Mouse (Mus musculus): ENCODE data around the gene Ssr3.
"Not testable (repeated sequence)": the region's sequence is repeated elsewhere in the genome, so short reads cannot be mapped to it uniquely, and the experiment has no call there.

Ssr3 gene

DNA sequence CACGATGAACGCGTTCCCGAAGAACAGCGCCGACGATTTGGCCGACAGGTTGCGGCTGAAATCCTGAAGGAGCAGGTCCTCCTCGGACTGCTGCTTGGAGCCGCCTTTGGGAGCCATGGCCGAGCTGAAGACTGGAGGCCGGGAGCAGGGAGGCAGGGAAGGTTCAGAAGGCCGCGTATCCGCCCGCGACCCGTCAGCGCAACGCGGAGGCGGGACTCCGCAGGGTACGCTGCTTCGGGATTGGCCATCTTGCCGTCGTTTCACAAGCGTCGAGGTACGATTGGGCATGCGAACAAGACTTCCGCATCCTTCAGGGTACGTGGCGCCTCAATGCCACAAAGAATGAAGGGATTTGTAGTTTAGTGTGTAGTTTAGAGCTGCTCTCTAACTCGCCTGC, at the start of gene Ssr3:
TSS of gene Ssr3 (minus strand) at position 203 of the 397 bp plus-strand sequence.
- peak; percentile 88 to 96 for DNase-seq (ENCODE audit: low spot score in 2 of 2)

DNA sequence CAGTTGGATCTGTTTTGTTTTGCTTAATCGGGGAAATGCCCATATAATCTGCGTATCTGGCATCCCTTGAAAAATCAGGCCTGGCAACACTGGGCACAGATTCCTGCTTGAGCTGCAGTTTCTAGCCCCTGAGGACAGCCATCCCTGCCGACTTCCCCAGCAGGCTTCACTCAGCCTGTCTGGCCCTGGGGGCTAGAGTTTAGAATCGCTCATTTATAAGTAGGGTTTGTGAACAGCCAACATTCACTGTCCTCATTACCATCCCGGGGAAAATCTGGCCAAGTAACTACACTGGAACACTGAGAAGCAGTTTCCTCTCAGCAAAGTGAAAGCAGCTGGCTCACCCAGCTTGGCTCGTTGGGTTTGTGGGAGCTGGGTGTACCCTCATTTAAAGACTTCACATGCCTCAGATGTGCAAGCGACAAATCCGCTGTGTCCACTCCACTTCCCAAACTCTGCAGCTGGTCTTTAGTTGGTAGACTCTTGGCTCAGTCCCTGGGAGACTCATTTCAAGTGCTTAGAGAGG, 49.2 kb upstream of the Ssr3 start:
- no peak for DNase-seq (ENCODE audit: low spot score in 2 of 2)

DNA sequence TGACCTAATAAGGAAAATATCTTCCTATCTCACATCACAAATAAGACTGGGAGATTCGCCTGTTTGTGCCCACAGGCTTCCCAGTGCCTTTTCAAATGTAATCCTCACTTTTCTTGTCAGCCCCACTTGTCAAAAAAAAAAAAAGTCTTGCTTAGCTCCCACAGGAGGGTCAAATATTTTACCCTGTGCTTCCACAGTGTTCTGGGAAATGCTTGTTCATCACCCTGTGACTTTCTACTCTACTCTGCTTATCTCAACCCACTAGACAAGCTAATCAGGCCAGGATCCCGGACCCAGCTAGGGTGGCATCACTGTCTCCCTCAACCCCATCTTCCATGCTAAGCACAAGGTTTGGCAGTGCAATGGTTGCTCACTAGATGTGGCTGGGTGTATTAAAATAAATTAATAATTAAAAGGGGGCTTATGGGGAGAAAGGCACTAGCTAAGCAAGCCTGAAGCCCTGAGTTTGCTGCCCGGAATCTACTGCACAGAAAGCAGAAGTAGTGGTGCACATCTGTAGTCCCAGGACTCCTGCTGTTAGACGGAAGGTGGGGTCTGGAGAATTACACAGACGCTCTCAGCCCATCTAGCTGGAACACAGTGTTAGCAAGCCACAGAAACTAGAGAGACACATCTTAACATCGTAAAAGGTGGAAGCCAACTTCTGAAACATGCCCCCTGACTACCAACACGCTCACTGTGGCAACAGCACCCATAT, 46.2 kb upstream of the Ssr3 start:
- DNase-seq (ENCODE audit: low spot score in 2 of 2), result no peak

DNA sequence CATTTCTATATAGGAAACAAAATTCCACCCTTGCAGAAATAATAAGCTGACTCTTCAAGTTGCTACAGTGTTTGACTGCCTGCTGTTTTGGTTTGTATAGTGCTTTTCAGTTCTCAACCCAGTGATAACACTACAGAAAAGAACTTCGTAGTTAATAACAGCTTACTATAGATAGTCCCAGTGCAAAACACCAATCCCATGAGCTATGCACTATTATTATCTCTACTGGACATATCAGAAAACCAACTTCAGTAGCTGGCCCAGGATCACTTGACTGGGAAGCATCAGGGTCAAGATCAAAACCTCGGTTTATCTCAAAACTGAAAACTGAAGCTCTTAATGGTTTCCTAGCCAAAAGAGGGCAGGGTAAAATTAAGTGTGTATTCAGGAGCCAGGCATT, 43.4 kb upstream of the Ssr3 start:
- DNase-seq (ENCODE audit: low spot score in 2 of 2), result no peak

DNA sequence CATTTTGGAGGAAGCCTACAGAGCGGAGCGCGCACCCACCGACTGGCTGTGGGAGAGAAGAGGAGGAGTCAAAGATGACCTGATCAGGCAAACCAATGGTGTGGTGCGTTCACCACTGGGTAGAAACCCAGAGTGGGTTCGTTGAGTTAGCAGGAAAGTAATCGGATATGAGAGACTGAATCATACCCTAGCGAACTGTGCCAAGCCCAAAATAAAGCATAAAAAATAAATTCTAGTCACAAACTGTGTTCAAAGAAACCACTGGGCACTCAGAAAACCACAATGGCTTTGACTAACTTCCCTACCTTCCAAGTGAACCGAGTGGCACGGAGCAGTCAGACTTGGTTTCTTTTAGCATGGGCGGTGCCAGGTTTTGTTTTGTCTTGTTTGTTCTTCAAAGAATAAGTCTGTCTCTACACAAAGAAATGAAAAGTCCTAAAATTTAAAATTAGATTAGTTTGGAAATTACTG, 42.7 kb upstream of the Ssr3 start:
- DNase-seq (ENCODE audit: low spot score in 2 of 2), result no peak

DNA sequence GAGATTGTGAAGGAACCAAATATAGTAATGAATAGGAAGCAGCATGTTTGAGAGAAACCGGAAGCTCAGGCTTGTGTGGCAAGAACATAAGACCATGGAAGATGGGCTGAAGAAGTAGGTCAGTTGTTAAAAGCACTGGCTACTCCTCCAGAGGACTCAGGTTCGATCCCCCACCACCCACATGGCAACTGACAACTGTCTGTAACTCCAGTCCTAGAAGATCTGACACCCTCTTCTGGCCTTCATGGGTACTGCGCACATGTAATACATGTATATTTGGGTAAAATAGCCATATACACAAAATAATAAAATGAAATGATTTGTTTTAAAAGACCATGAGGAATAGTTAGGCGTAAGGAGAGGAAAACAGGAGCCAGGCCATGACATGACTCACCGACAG, 39.8 kb upstream of the Ssr3 start:
- DNase-seq (ENCODE audit: low spot score in 2 of 2), result no peak

DNA sequence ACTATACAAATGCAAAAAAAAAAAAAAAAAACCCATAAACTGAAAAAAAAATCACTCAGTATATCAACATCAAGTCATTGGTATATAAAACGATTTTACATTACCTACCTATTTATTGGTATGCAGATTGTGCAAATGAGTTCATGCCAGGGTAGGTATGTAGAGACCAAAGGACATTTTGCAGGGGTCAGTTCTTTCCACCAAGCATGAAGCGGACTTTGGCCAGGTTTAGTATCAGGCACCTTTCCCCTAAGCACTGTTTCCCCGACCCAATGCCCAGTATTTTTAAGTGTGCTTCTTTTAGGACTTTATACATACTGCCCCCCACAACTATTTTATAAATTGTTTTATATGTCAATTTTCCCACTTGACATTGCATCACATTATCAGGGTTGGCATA, 27.3 kb upstream of the Ssr3 start:
- DNase-seq (ENCODE audit: low spot score in 2 of 2), result no peak

DNA sequence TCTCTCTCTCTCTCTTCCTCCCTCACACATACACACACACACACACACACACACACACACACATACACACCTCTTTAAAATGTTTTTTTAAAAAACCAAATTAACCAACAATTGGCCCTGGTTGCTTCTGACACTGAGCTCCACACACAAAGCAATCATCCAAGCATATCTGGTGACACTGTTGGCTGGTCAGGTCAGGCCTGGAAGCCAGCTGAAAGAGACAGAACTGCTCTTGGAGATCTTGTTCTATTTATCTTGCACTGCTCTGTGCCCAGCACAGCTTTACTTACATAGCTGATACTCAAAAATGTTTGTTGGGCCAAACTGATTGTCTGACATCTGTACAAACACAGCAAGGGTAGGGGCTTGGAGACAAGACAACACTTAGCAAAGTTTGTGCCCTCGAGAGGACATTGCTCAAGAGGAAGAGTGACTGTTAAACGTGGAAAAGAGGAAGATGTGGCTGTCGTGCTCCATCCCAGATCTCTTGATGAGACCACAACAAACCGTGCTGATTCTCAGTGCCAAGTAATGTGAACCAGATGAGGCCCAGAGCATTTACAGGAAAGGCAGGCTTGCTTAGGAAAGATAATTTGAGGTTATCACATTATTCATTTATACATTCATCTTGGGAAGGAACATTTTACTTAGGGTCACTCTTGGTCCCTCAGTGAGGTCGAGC, 25.6 kb upstream of the Ssr3 start:
- DNase-seq (ENCODE audit: low spot score in 2 of 2), result no peak

DNA sequence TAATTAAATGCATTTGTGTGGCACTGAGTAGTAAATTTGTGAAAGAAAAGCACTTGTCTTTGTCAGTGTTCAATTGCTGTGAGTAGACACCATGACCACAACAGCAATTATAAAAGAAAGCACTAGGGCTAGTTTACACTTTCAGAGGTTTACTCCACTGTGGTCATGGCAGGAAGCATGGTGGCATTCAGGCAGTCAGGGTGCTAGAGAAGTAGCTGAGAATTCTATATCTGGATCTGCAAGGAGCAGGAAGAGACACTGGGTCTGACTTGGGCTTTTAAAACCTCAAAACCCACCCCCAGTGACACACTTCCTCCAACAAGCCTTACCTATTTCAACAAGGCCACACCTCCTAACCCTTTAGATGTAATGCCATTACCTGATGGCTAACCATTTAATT, 24.1 kb upstream of the Ssr3 start:
- DNase-seq (ENCODE audit: low spot score in 2 of 2), result no peak

DNA sequence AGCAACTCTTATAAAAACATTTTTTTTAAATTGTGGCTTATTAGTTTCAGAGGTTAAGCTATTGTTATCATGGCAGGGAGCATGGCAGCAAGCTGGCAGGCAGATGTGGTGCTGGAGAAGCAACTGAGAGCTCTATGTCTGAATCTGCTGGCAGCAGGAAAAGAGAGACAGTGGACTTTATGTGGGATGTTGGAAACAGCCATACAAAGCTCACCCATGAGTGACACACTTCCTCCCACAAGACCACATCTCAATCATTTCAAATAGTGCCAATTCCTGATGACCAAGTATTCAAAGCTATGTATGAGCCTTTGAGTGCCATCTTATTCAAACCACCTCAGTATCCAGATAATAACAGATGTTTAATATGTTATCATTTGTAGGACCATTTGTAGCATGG, 15.5 kb upstream of the Ssr3 start:
- DNase-seq (ENCODE audit: low spot score in 2 of 2), result no peak

DNA sequence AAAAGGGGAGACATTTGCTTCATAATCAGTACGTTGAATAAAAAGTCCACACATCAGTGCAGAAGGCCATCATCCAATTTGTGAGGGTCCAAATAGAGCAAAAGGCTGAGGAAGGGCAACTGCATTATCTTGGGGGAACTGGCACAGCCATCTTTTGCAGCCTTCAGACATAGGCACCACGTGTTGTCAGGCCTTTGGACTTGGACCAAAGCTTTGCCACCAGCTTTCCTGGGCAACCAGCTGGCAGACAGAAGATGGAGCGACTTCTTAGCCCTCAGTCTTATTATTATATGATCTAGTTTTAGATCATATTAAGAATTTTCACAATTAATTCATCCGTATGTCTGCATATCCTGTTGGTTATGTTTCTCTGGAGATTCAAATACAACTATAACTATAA, 13.4 kb upstream of the Ssr3 start:
- no peak for DNase-seq (ENCODE audit: low spot score in 2 of 2)

DNA sequence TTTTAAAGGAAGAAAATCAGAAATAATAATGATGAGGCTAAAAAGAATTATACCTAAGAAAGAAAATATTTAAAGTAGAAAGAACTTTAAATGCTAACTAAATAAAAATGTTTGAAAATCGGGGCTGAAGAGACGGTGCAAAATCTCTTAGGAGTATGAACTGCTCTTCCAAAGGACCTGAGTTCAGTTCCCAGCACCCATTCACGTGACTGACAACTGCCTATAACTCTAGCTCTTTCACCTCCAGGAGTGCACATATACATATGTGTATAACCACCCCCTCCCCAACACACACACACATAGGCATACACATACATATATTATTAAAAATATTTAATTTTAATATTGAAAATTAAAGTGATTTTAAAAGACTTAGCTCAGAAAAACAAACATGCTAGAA, 5.1 kb upstream of the Ssr3 start:
- no peak for DNase-seq (ENCODE audit: low spot score in 2 of 2)

DNA sequence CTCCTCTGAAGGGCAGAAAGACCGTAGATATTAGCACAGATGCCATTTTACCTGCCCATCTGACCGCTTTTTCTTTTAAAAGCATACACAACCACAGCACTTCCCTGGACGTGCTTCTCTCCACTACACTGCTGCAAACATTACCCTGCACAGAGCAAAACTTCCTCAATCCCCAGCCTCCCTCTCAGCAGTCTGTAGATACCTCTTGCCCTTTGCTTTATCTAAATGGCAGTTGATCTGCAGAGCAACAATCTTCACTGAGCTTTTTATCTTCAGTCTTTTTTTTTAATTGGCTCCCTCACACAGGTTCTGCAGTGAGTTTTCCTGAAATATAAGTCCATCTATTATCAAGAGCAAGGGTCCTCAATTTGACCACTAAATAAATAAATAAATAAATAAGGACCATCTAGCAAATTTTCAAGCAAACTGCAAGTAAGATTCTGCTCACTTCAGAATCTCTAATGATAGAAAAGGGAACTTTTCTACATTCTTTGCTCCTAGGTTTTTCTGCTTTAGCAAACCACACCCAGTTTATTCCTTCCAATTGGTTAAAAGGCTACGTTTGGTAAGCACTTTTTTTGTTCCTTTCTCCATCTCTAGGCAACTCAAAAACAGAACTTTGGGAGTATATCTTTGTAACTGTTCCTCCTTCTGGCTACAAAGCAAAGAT, 4.5 kb upstream of the Ssr3 start:
- no peak for DNase-seq (ENCODE audit: low spot score in 2 of 2)

DNA sequence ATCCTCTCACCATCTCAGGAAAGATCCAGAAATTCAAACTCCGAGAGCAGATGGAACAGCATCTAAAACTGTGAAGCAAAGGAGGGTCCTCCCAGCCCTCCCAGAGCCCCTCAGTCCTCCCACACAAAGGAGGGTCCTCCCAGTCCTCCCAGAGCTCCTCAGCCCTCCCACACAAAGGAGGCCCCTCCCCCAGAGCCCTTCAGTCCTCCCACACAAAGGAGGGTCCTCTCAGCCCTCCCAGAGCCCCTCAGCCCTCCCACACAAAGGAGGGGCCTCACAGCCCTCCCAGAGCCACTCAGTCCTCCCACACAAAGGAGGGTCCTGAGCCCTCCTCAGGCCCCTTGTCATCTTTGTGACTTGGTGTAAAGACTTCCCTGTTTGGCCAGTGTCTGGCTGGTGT, 2.7 kb upstream of the Ssr3 start:
- not testable (repeated sequence) for DNase-seq (ENCODE audit: low spot score in 2 of 2)

DNA sequence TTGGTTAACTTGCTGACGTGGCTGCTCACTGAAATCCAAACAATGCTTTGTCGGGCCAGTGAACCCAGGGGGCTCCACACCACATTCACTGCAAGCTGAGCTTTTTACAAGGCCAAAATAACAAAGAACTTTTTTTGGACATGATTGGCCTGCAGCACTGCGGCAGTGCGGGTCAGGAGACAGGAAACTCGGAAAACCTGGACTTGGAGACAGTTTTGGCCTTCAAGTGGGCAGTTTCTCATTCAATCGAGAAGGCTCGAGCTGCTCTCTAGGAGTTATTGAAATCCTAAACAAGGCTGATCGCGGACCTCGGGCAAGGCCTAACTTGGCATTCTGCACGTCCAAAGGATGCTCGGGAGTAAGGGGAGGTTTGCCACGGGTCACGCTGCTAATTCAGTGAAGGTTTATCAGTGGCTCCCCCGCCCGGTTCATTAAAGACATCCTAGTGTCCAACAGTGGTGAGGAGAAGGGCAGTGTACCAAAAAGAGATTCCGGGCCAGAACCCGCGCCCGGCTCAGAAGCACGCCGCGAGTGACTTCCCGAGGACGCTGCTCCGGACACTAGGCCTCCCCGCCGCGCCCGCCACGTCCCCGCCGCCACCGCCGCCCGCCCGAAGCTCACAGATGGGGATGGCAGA, 521 bp downstream of the Ssr3 start:
- peak in 1 of 2 experiments; percentile 3 for DNase-seq (ENCODE audit: low spot score in 2 of 2)

DNA sequence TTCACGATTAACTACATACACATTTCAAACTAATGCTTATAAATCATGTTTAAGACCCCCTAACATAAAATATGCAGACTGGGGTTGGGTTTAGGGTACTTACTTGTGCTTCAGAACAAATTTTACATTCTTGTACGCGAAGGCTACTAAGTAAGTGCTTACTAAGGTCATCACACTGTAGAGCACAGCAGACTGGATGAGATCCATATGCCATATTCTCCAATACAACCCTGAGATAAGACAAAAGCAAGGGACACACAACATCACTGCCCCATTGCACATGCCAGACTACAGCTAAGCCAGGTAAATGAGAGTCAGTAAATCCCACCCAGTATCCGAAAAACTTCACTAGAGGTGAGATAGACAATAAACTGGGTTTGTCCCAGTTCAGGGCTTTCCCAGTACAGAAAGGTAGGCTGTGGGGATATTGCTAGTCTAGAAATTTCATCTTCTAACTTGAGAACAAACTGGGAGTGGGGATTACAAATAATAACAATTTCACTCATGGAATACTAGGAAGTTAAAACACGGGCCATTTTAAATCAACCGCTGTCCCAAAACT, 1.1 kb downstream of the Ssr3 start:
- no peak for DNase-seq (ENCODE audit: low spot score in 2 of 2)

DNA sequence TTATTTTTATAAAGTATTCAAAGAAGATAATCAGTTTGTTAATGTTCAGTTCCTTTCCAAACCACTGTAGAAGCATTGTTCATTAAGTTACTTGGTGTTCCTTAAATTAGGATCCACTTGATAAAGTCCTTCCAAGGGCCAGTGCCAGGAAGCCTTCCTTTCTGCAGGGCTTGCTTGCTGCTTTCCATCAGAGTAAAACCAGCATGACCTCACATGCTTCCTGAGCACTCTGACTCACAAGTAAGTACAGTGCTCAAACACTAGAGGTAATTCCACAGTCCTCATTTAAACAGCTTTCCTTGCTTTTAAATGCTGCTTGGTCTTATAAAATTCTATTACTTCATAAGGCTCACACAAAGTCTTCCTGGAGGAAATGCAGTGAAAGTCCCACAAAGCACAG, 6.7 kb downstream of the Ssr3 start:
- DNase-seq (ENCODE audit: low spot score in 2 of 2), result no peak

DNA sequence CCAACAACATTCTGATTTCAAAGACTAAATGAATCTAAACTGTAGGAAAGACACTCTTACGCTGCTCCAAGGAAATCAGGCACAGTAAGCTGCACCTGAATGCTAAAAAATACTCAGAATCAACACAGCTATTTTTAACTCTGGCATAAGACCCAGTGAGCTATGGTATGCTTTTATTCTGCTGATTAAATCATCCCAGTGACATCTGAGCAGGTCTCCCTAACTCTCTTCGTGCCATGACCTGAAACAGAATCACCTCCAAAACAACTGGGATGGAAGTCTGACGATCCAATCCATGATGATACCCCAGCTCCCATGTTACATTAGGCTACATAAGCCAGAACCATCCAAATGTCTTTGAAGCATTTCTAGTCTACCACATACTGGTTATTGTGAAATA, 8.0 kb downstream of the Ssr3 start:
- DNase-seq (ENCODE audit: low spot score in 2 of 2), result no peak

DNA sequence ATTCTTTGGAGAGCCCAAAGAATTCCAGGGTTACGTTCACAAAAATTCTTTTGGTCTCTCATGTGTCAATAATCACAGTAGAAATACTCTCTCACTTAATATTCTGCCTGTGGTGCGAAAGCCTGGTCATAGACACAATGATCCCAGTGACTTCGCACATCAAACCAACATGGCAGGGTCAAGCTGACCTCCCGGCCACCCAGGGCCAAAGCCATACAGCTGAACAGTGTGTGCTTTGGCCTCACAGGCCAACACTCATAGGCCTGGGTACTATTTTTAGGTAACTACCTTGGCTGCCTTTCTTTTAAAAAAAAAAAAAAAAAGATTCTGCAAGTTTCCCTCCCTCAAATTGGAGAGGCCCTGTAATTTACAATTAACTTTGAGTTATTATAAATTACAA, 11.3 kb downstream of the Ssr3 start:
- no peak for DNase-seq (ENCODE audit: low spot score in 2 of 2)

DNA sequence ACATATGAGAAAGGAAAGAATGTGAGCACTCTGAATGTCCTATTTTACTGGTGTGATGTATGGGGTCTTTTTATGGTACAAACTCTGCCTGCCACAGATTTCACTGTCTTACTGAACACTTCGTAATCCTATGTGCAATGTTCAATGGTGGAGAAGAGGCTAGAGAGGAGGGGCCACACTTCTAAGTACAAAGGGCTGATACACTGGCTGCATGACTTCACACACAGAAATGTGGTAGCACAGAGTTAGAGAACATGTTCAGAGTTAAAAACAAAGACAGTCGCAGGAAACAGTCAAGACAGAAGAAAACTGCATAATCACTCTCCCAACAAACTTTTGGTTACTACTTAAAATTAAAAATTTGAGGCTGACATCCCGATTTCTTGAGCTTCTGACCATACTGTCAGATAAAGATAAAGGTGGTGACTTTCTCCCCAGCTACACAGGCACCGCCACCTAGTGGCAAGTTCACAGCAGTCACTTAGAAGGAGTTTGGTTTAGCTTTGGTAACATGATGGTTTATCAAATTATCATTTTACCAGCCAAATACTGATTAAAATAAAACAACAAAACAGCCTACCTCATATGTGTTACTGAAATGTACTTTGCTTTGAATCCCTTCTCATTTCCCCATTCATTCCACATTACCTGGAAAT, 12.4 kb downstream of the Ssr3 start:
- peak; percentile 16 to 19 for DNase-seq (ENCODE audit: low spot score in 2 of 2)

DNA sequence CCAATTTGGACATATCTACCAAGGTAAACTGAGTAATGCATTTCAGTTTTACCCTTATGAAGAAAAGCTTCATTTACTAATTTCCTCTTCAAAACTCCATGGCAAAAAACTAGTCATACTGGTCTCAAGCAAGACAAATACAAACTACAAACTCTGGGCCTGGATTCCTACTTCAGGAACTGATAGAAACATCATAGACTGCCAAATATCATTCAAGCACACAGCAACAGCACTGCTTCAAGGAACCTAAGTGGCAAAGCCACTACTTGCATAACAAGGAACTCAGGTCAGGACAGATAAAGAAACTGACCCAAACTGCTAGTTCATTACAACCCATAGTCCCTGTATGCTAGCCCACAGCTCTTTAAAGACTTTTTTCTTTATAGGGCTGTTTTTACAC, 13.7 kb downstream of the Ssr3 start:
- no peak for DNase-seq (ENCODE audit: low spot score in 2 of 2)

Measured in urinary bladder, adult 18-20 months (tissue).